Mouse (Mus musculus): Measurements from ENCODE around the gene Arpc5l. TPM values are rescaled to one million over a fixed set of nuclear protein-coding genes. Genes with fewer than 3 reads are reported as not detected.
"Not testable (repeated sequence)": the region's sequence is repeated elsewhere in the genome, so short reads cannot be mapped to it uniquely, and the experiment has no call there.

Arpc5l gene
- polyA plus RNA-seq, 1 experiment from 2014 or later = 149 TPM

GRCm38 (mm10) chr2:39004372-39004771 is 776 bp upstream of the Arpc5l start:
- H3K27ac ChIP-seq (ENCODE audit: low read depth, low read length) = peak overlapping the region; percentile 73
- DNase-seq (ENCODE audit: low spot score) = peak; percentile 56
- H3K4me3 ChIP-seq (ENCODE audit: low read depth, low read length) = peak overlapping the region; percentile 83
- peak; percentile 7; the same call in 1 of the 2 replicates for ATAC-seq (ENCODE audit: low FRiP score)
- peak overlapping the region; percentile 91 for H3K4me2 ChIP-seq (replicated peaks; ENCODE audit: low read depth, low read length)
- H3K27me3 ChIP-seq (ENCODE audit: control insufficient read depth, insufficient read depth, low read length) = no peaks in the 10 kb centered on the region
- H3K9me3 ChIP-seq (ENCODE audit: control insufficient read depth, low read length) = no peaks in the 10 kb centered on the region
- peaks cover 15% of the 10 kb centered on the region for H3K36me3 ChIP-seq (ENCODE audit: control insufficient read depth, insufficient read depth, low read length)
- H3K4me1 ChIP-seq (replicated peaks; ENCODE audit: control insufficient read depth, insufficient read depth, low read length) = peaks cover 13% of the 10 kb centered on the region
- 0% methylated on average over 11 of the region's 11 CpGs for WGBS
- H3K9ac ChIP-seq (ENCODE audit: low read depth, low read length) = peak overlapping the region; percentile 91

- ATAC-seq (ENCODE audit: low FRiP score) (no peak), DNase-seq (ENCODE audit: low spot score) (peak; percentile 49)
- Histone ChIP-seq H3K4me1 (replicated peaks; ENCODE audit: control insufficient read depth, insufficient read depth, low read length) (peaks cover 13% of the 10 kb centered on the region), H3K27ac (ENCODE audit: low read depth, low read length) (peak within 1 kb of the TSS; percentile 73), H3K4me2 (replicated peaks; ENCODE audit: low read depth, low read length) (peak within 1 kb of the TSS; percentile 91), H3K9me3 (ENCODE audit: control insufficient read depth, low read length) (no peaks in the 10 kb centered on the region), H3K36me3 (ENCODE audit: control insufficient read depth, insufficient read depth, low read length) (peaks cover 15% of the 10 kb centered on the region), H3K4me3 (ENCODE audit: low read depth, low read length) (peak within 1 kb of the TSS; percentile 83), H3K27me3 (ENCODE audit: control insufficient read depth, insufficient read depth, low read length) (no peaks in the 10 kb centered on the region), H3K9ac (ENCODE audit: low read depth, low read length) (peak within 1 kb of the TSS; percentile 91)
- WGBS = 11% methylated on average over 15 of the region's 15 CpGs
Observed at GRCm38 (mm10) chr2:39005574-39006079, 479 bp downstream of the Arpc5l start, which contains the start of gene Rpl35. TSS of gene Rpl35 (minus strand) at chr2:39005624.

GRCm38 (mm10) chr2:39006149-39006730 is 1.1 kb downstream of the Arpc5l start:
- Histone ChIP-seq H3K4me1 (replicated peaks; ENCODE audit: control insufficient read depth, insufficient read depth, low read length) (peaks cover 13% of the 10 kb centered on the region), H3K9me3 (ENCODE audit: control insufficient read depth, low read length) (no peaks in the 10 kb centered on the region), H3K4me3 (ENCODE audit: low read depth, low read length) (peak overlapping the region; percentile 83), H3K36me3 (ENCODE audit: control insufficient read depth, insufficient read depth, low read length) (peaks cover 10% of the 10 kb centered on the region), H3K27ac (ENCODE audit: low read depth, low read length) (no peak overlapping the region), H3K27me3 (ENCODE audit: control insufficient read depth, insufficient read depth, low read length) (no peaks in the 10 kb centered on the region), H3K9ac (ENCODE audit: low read depth, low read length) (no peak overlapping the region), H3K4me2 (replicated peaks; ENCODE audit: low read depth, low read length) (0 out of 2 replicates have a peak overlapping the region, but pooled peaks have one; percentile 91)
- ATAC-seq (ENCODE audit: low FRiP score) (no peak), DNase-seq (ENCODE audit: low spot score) (no peak)
- WGBS = 92% methylated on average over 14 of the region's 14 CpGs

GRCm38 (mm10) chr2:39007865-39008264 is 2.7 kb downstream of the Arpc5l start:
- peak overlapping the region; percentile 88 for H3K4me2 ChIP-seq (replicated peaks; ENCODE audit: low read depth, low read length)
- peaks cover 3% of the 10 kb centered on the region for H3K36me3 ChIP-seq (ENCODE audit: control insufficient read depth, insufficient read depth, low read length)
- peak; percentile 87 for ATAC-seq (ENCODE audit: low FRiP score)
- peak overlapping the region; percentile 61 for H3K4me3 ChIP-seq (ENCODE audit: low read depth, low read length)
- peak overlapping the region; percentile 76 for H3K9ac ChIP-seq (ENCODE audit: low read depth, low read length)
- H3K9me3 ChIP-seq (ENCODE audit: control insufficient read depth, low read length) = no peaks in the 10 kb centered on the region
- DNase-seq (ENCODE audit: low spot score) = peak; percentile 96
- H3K27ac ChIP-seq (ENCODE audit: low read depth, low read length) = peak overlapping the region; percentile 82
- H3K27me3 ChIP-seq (ENCODE audit: control insufficient read depth, insufficient read depth, low read length) = no peaks in the 10 kb centered on the region
- peaks cover 13% of the 10 kb centered on the region for H3K4me1 ChIP-seq (replicated peaks; ENCODE audit: control insufficient read depth, insufficient read depth, low read length)
- 0% methylated on average over 40 of the region's 44 CpGs for WGBS

GRCm38 (mm10) chr2:39008350-39008851 is 3.3 kb downstream of the Arpc5l start:
- Histone ChIP-seq H3K27ac (ENCODE audit: low read depth, low read length) (peak overlapping the region; percentile 82), H3K36me3 (ENCODE audit: control insufficient read depth, insufficient read depth, low read length) (peaks cover 2% of the 10 kb centered on the region; the same call in 1 of the 2 replicates), H3K9me3 (ENCODE audit: control insufficient read depth, low read length) (no peaks in the 10 kb centered on the region), H3K4me1 (replicated peaks; ENCODE audit: control insufficient read depth, insufficient read depth, low read length) (peaks cover 13% of the 10 kb centered on the region), H3K9ac (ENCODE audit: low read depth, low read length) (peak overlapping the region; percentile 76), H3K4me2 (replicated peaks; ENCODE audit: low read depth, low read length) (peak overlapping the region; percentile 88), H3K27me3 (ENCODE audit: control insufficient read depth, insufficient read depth, low read length) (no peaks in the 10 kb centered on the region), H3K4me3 (ENCODE audit: low read depth, low read length) (peak overlapping the region; percentile 61)
- under 1% methylated on average over 20 of the region's 25 CpGs for WGBS
- no peak for DNase-seq (ENCODE audit: low spot score)
- peak; percentile 63 for ATAC-seq (ENCODE audit: low FRiP score)

- H3K4me3 ChIP-seq (ENCODE audit: low read depth, low read length) = peak overlapping the region; percentile 61
- 36% methylated on average over 3 of the region's 3 CpGs for WGBS
- no peak overlapping the region for H3K27ac ChIP-seq (ENCODE audit: low read depth, low read length)
Observed at GRCm38 (mm10) chr2:39008954-39009365, 3.8 kb downstream of the Arpc5l start.

GRCm38 (mm10) chr2:39010144-39010543 is 5.0 kb downstream of the Arpc5l start:
- DNase-seq (ENCODE audit: low spot score); H3K27me3 ChIP-seq (ENCODE audit: control insufficient read depth, insufficient read depth, low read length); ATAC-seq (ENCODE audit: low FRiP score); H3K4me2 ChIP-seq (replicated peaks; ENCODE audit: low read depth, low read length); H3K9ac ChIP-seq (ENCODE audit: low read depth, low read length); H3K27ac ChIP-seq (ENCODE audit: low read depth, low read length); H3K4me3 ChIP-seq (ENCODE audit: low read depth, low read length); H3K4me1 ChIP-seq (replicated peaks; ENCODE audit: control insufficient read depth, insufficient read depth, low read length); H3K36me3 ChIP-seq (ENCODE audit: control insufficient read depth, insufficient read depth, low read length); H3K9me3 ChIP-seq (ENCODE audit: control insufficient read depth, low read length): not testable (repeated sequence)
- 92% methylated on average over 5 of the region's 5 CpGs for WGBS

More at GRCm38 (mm10) chr2:39008954-39009365, 3.8 kb downstream of the Arpc5l start:
- no peaks in the 10 kb centered on the region for H3K36me3 ChIP-seq (ENCODE audit: control insufficient read depth, insufficient read depth, low read length)
- H3K9me3 ChIP-seq (ENCODE audit: control insufficient read depth, low read length) = no peaks in the 10 kb centered on the region
- ATAC-seq (ENCODE audit: low FRiP score) = no peak
- peak overlapping the region; percentile 88 for H3K4me2 ChIP-seq (replicated peaks; ENCODE audit: low read depth, low read length)
- peaks cover 8% of the 10 kb centered on the region; the same call in 1 of the 2 replicates for H3K4me1 ChIP-seq (replicated peaks; ENCODE audit: control insufficient read depth, insufficient read depth, low read length)
- DNase-seq (ENCODE audit: low spot score) = peak; percentile 30
- H3K27me3 ChIP-seq (ENCODE audit: control insufficient read depth, insufficient read depth, low read length) = no peaks in the 10 kb centered on the region
- H3K9ac ChIP-seq (ENCODE audit: low read depth, low read length) = peak overlapping the region; percentile 76

- H3K27ac ChIP-seq (ENCODE audit: low read depth, low read length) = no peak overlapping the region
- H3K9me3 ChIP-seq (ENCODE audit: control insufficient read depth, low read length) = no peaks in the 10 kb centered on the region
- H3K9ac ChIP-seq (ENCODE audit: low read depth, low read length) = no peak overlapping the region
- peaks cover 3% of the 10 kb centered on the region; the same call in 1 of the 2 replicates for H3K36me3 ChIP-seq (ENCODE audit: control insufficient read depth, insufficient read depth, low read length)
- DNase-seq (ENCODE audit: low spot score) = no peak
- 0 out of 2 replicates have a peak, but pooled peaks cover 4% of the 10 kb centered on the region for H3K4me1 ChIP-seq (replicated peaks; ENCODE audit: control insufficient read depth, insufficient read depth, low read length)
- H3K27me3 ChIP-seq (ENCODE audit: control insufficient read depth, insufficient read depth, low read length) = no peaks in the 10 kb centered on the region
- no peak overlapping the region for H3K4me3 ChIP-seq (ENCODE audit: low read depth, low read length)
- ATAC-seq (ENCODE audit: low FRiP score) = no peak
- no peak overlapping the region for H3K4me2 ChIP-seq (replicated peaks; ENCODE audit: low read depth, low read length)
Observed at GRCm38 (mm10) chr2:39011264-39011663, 6.1 kb downstream of the Arpc5l start.
